Mouse (Mus musculus) large intestine, adult 2 months (tissue): Measurements from ENCODE around the gene Vsig10. TPM values are rescaled to one million over a fixed set of nuclear protein-coding genes. Genes with fewer than 3 reads are reported as not detected.
"Not testable (repeated sequence)": the region's sequence is repeated elsewhere in the genome, so short reads cannot be mapped to it uniquely, and the experiment has no call there.

Source experiments
- DNase-seq: peaks from one replicate; pipeline ENCODE4 v3.0.0-alpha.2; 2012; ENCODE audit warnings: low read depth, low spot score
- WGBS: fragments of 180-500 bp; shearing (Covaris S2); methylation state at CpG from one replicate; pipeline ENCODE4 v1.1.7; 2018; 5-methylcytosine and 5-hydroxymethylcytosine counted together
- polyA plus RNA-seq: library from polyadenylated mRNA; depleted of rRNA; stranded (reverse); fragments of >200 nt; gene quantifications from 2 replicates; pipeline ENCODE4 v1.2.3, GENCODE M21; 2012; rRNA removed

The Vsig10 gene
- polyA plus RNA-seq, 1 experiment, result 40.2 TPM

GRCm38 (mm10) chr5:117373418-117373817, 54.5 kb downstream of the Vsig10 start:
- no peak for DNase-seq
- WGBS, result 94% methylated on average over 9 of the region's 9 CpGs

DNA sequence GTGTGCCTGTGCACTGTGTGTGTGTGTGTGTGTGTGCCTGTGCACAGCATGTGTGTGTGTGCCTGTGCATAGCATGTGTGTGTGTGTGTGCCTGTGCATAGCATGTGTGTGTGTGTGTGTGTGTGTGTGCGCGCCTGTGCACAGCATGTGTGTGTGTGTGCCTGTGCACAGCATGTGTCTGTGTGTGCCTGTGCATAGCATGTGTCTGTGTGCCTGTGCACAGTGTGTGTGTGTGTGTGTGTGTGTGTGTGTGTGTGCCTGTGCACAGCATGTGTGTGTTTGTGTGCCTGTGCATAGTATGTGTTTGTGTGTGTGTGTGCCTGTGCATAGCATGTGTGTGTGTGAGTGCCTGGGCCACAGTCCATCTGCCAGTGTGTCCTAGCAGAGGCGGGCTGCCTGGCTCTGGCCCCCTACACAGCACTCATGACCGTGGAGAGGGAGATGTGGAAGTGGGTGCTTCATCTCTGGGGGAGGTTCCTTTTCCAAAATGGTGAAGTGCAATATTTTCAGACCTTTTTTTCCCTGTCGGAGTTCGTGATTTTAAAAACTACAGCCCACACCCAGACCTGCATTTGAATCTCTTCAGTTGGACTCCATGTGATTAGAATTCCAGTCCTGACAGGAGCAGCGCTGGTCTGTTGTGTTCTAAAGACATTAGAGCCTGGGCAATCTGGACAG, 55.6 kb downstream of the Vsig10 start:
- WGBS, result 86% methylated on average over 7 of the region's 7 CpGs
- DNase-seq, result no peak

GRCm38 (mm10) chr5:117376331-117376761, 57.5 kb downstream of the Vsig10 start:
- DNase-seq, result no peak
- WGBS, result 81% methylated on average over 11 of the region's 11 CpGs

DNA sequence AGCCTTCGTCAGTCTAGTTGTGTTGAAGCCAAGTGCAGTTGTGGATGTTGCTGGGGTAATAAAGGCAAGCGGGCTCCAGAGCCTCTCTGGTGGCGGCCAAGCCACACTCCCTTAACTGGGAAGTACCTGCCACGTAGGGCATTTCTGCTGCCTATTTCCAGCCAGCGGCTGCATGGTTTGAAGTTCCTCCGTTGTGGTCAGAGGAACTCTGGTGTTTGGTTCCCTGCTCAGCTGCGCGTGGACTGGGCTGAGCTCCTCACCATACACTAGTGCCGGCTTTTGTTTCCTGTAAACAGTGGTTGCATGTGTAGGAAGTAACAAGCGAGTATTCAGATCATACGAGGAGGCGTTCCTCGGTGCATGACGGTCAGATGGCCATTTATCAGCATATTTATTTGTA, 58.8 kb downstream of the Vsig10 start:
- 84% methylated on average over 14 of the region's 14 CpGs for WGBS

DNA sequence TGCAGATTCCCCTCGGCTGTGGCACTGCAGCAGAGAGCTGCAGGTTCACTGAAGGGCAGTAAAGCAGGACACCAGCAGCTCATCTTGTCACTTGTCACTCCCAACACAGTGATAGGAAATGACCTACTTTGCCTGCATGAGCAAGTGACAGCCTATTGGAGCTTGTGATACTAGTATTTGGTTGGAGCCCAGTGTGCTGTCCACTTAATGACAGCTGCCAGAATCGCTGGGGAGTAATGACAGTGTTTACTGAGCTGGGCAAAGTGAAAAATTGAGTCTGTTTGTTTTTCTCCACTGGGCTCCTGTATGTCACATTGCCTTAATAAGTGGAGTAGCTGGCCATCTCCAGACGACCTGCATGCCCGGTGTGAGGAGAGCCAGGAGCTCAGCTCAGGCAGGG, 61.3 kb downstream of the Vsig10 start:
- no peak for DNase-seq
- 52% methylated on average over 4 of the region's 4 CpGs for WGBS

More for the DNA sequence above, 58.8 kb downstream of the Vsig10 start:
- DNase-seq, result not testable (repeated sequence)

- WGBS, result 87% methylated on average over 7 of the region's 7 CpGs
Measured at GRCm38 (mm10) chr5:117381785-117382184, 62.9 kb downstream of the Vsig10 start.

GRCm38 (mm10) chr5:117383198-117383597, 64.3 kb downstream of the Vsig10 start:
- DNase-seq, result no peak
- 81% methylated on average over 12 of the region's 12 CpGs for WGBS

More at GRCm38 (mm10) chr5:117381785-117382184, 62.9 kb downstream of the Vsig10 start:
- no peak for DNase-seq

- 3% methylated on average over 16 of the region's 16 CpGs for WGBS
- DNase-seq, result no peak
Measured at GRCm38 (mm10) chr5:117388296-117388751, 69.4 kb downstream of the Vsig10 start.

DNA sequence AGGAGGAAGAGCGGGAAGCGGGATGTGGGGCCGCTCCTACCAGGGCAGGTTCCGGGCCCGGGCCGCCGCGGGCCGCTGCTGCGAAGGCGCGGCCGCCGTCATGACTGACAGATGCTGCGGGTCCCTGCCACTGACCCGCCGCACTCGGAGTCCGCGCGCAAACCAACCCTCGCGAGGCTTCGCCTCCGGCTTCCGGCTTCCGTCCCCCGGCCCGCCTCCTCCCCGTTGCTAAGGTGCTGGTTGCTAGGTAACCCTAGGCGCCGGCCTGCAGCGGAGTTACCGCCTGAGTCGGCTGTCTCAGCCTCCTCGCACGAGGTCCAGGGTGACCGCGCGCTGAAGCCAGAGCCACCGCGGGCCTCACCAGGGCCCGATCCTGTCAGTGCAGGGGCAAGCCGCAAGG, 70.0 kb downstream of the Vsig10 start, which contains the start of gene Rfc5:
Rfc5 (minus strand) TSS at position 171 of the 400 bp plus-strand sequence.
- DNase-seq, result peak; percentile 89
- under 1% methylated on average over 44 of the region's 44 CpGs for WGBS

- 89% methylated on average over 1 of the region's 1 CpGs for WGBS
- no peak for DNase-seq
Measured at GRCm38 (mm10) chr5:117390895-117391294, 72.0 kb downstream of the Vsig10 start.

DNA sequence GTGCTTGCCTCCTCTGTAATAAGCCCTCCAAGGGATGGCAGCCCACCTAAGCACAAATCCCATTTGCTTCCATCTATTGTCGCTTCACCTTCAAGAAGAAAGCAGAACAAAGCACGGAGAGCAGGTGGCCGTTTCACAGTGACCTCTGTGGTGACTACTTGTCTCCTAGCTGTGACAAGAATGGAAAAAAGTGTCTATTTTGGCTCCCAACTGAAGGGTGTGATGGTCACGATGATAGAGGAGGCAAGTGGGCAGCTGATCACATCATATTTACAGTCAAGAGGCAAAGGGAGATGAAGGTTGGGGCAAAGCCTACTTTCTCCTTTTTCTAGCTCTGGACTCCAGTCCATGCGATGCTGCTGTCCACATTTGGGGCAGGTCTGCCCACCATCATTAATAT, 77.0 kb downstream of the Vsig10 start:
- DNase-seq, result no peak
- WGBS, result 86% methylated on average over 5 of the region's 5 CpGs

- no peak for DNase-seq
- WGBS, result 65% methylated on average over 6 of the region's 6 CpGs
Measured at GRCm38 (mm10) chr5:117396596-117397014, 77.7 kb downstream of the Vsig10 start.

- DNase-seq, result no peak
- WGBS, result 78% methylated on average over 6 of the region's 6 CpGs
Measured at GRCm38 (mm10) chr5:117397371-117397770, 78.5 kb downstream of the Vsig10 start.

DNA sequence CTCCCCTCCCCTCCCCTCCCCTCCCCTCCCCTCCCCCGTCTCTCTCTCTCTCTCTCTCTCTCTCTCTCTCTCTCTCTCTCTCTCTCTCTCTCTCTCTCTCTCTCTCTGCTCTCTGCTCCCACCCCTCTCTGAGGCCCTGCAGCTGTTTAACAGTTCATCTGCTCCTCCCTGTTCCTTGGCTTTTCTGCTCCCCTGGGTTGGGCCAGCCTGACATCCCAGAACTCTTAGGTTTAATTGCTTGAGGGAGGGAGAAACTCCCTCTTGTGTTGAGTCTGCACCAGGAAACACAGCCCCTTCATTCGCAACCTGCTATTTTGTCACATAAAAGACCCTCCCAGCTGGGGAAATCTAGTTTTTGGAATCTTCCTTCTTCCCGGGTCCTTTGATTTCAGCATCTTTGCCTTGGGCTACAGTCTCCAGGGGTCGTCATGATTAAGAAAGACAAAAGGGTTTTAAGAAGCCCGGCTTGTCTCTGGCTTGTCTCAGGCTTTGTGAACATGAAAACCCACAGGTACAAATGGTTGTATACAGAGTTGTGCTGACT, 79.2 kb downstream of the Vsig10 start:
- no peak for DNase-seq
- 45% methylated on average over 4 of the region's 5 CpGs for WGBS

- DNase-seq, result no peak
- WGBS, result 58% methylated on average over 9 of the region's 9 CpGs
Measured at GRCm38 (mm10) chr5:117399281-117399680, 80.4 kb downstream of the Vsig10 start.

DNA sequence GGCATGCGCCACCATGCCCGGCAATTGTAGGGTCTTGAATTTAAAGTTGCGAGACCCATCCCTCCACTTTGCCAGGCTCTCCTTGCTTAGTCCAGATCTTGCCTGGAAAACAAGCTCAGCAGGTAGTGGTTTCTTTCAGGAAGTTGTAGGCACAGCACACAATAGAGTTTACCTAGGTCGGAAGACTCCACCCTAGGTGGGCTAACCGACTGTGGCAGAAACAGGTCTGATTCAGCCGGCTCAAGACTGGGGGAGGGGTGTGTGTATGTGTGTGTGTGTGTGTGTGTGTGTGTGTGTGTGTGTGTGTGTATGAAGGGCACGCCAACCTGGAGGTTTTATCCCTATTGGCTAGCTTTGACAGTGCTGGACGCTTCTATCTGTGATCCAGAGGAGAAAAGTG, 84.7 kb downstream of the Vsig10 start:
- DNase-seq, result no peak
- 64% methylated on average over 8 of the region's 8 CpGs for WGBS

Other genes starting within 250 kb of the Vsig10 start
- 52.0 and 65.2 TPM in 2 replicates for gene Suds3, start 203.0 kb upstream of the Vsig10 start, polyA plus RNA-seq
- 18.1 and 37.8 TPM in 2 replicates for gene Taok3, start 199.0 kb upstream of the Vsig10 start, polyA plus RNA-seq
- 259 and 294 TPM in 2 replicates for gene Pebp1, start 31.5 kb upstream of the Vsig10 start, polyA plus RNA-seq
- gene Wsb2, start 38.2 kb downstream of the Vsig10 start, polyA plus RNA-seq, result 205 and 245 TPM in 2 replicates
- gene Rfc5, start 70.0 kb downstream of the Vsig10 start, polyA plus RNA-seq, result 26.8 and 27.5 TPM in 2 replicates
- gene Ksr2, start 94.9 kb downstream of the Vsig10 start, polyA plus RNA-seq, result 0.04 and 0.05 TPM in 2 replicates